Mouse (Mus musculus) forebrain, embryonic 15.5 days (tissue): ENCODE measurements around the gene BC052040. TPM values are rescaled to one million over a fixed set of nuclear protein-coding genes. Genes with fewer than 3 reads are reported as not detected.
A peak's percentile ranks its signal among the peaks of the same experiment; 100 is the strongest.

ENCODE experiments used
- ATAC-seq: fragments of 200-750 bp; cut with Nextera tagmentation; replicated peaks from 2 replicates; pipeline ENCODE4 v1.8.0; 2017; ENCODE audit warnings: mild to moderate bottlenecking, moderate TSS enrichment, moderate library complexity
- H3K27ac ChIP-seq: fragments of 300-500 bp; sonication (generic); replicated peaks from 2 replicates; pipeline ENCODE4 v1.5.1; 2015; ENCODE audit warnings: mild to moderate bottlenecking, inconsistent platforms
- H3K27me3 ChIP-seq: fragments of 300-500 bp; sonication (generic); 2 replicates; pipeline ENCODE4 v1.6.1; 2015; ENCODE audit warnings: inconsistent platforms
- H3K36me3 ChIP-seq: fragments of 300-500 bp; sonication (generic); 2 replicates; pipeline ENCODE4 v1.6.1; 2015; ENCODE audit warnings: mild to moderate bottlenecking, inconsistent platforms
- H3K4me1 ChIP-seq: fragments of 300-500 bp; sonication (generic); 2 replicates; pipeline ENCODE4 v1.6.1; 2015; ENCODE audit warnings: inconsistent platforms
- H3K4me2 ChIP-seq: fragments of 300-500 bp; sonication (generic); replicated peaks from 2 replicates; pipeline ENCODE4 v1.6.1; 2015; ENCODE audit warnings: mild to moderate bottlenecking, inconsistent platforms
- H3K4me3 ChIP-seq: fragments of 300-500 bp; sonication (generic); 2 replicates; pipeline ENCODE4 v1.5.1; 2015; ENCODE audit warnings: mild to moderate bottlenecking, inconsistent platforms
- H3K9ac ChIP-seq: fragments of 300-500 bp; sonication (generic); replicated peaks from 2 replicates; pipeline ENCODE4 v1.6.1; 2015; ENCODE audit warnings: mild to moderate bottlenecking, inconsistent platforms
- H3K9me3 ChIP-seq: fragments of 300-500 bp; sonication (generic); 2 replicates; pipeline ENCODE4 v1.6.1; 2016; ENCODE audit warnings: inconsistent platforms
- WGBS: fragments of 180-500 bp; shearing (Covaris S2); methylation state at CpG from one replicate; pipeline ENCODE4 v1.1.7; 2015; ENCODE audit warnings: mixed read lengths; 5-methylcytosine and 5-hydroxymethylcytosine counted together
- polyA plus RNA-seq: library from polyadenylated mRNA; unstranded; fragments of >200 nt; fragmentation: Nextera tagmentation; extraction: Ambion mirVana; gene quantifications from 2 replicates; pipeline ENCODE4 v1.2.1, GENCODE M21; 2015

BC052040 gene
- 16.3 and 17.1 TPM in 2 replicates for polyA plus RNA-seq

- Histone ChIP-seq H3K4me2 (peak within 1 kb of the TSS; percentile 63), H3K27ac (peak within 1 kb of the TSS; percentile 90), H3K27me3 (no peaks in the 10 kb centered on the region), H3K9me3 (no peaks in the 10 kb centered on the region), H3K4me3 (peak within 1 kb of the TSS; percentile 86), H3K36me3 (no peaks in the 10 kb centered on the region), H3K4me1 (peaks cover 32% of the 10 kb centered on the region), H3K9ac (peak within 1 kb of the TSS; percentile 76)
- 0% methylated on average over 41 of the region's 41 CpGs for WGBS
- peak; percentile 98 for ATAC-seq
These were observed at the start of gene BC052040 for GRCm38 (mm10) chr2:115581241-115581988. TSS of gene BC052040 (plus strand) at chr2:115581716.

GRCm38 (mm10) chr2:115538009-115538690 is 43.4 kb upstream of the BC052040 start:
- Histone ChIP-seq H3K9ac (no peak overlapping the region), H3K4me3 (no peak overlapping the region), H3K27me3 (no peaks in the 10 kb centered on the region), H3K4me2 (0 out of 2 replicates have a peak overlapping the region, but pooled peaks have one; percentile 3), H3K9me3 (no peaks in the 10 kb centered on the region), H3K36me3 (no peaks in the 10 kb centered on the region), H3K4me1 (peaks cover 15% of the 10 kb centered on the region), H3K27ac (peak overlapping the region; percentile 46)
- peak; percentile 68 for ATAC-seq
- WGBS, result 47% methylated on average over 13 of the region's 13 CpGs

- H3K27me3 ChIP-seq, result no peaks in the 10 kb centered on the region
- peak; percentile 41; the same call in 1 of the 2 replicates for ATAC-seq
- no peaks in the 10 kb centered on the region for H3K9me3 ChIP-seq
- WGBS, result 46% methylated on average over 5 of the region's 5 CpGs
- H3K4me2 ChIP-seq, result no peak overlapping the region
- H3K4me1 ChIP-seq, result peaks cover 15% of the 10 kb centered on the region
- no peaks in the 10 kb centered on the region for H3K36me3 ChIP-seq
- H3K9ac ChIP-seq, result no peak overlapping the region
- H3K4me3 ChIP-seq, result no peak overlapping the region
- H3K27ac ChIP-seq, result peak overlapping the region; percentile 46
These were observed 42.7 kb upstream of the BC052040 start for GRCm38 (mm10) chr2:115538691-115539283.

GRCm38 (mm10) chr2:115539731-115540130 is 41.8 kb upstream of the BC052040 start:
- Histone ChIP-seq H3K4me1 (peaks cover 15% of the 10 kb centered on the region), H3K9me3 (no peaks in the 10 kb centered on the region), H3K27me3 (no peaks in the 10 kb centered on the region), H3K4me3 (no peak overlapping the region), H3K4me2 (no peak overlapping the region), H3K9ac (no peak overlapping the region), H3K27ac (no peak overlapping the region), H3K36me3 (no peaks in the 10 kb centered on the region)
- no peak for ATAC-seq
- WGBS, result 94% methylated on average over 5 of the region's 5 CpGs

GRCm38 (mm10) chr2:115542401-115543123 is 39.0 kb upstream of the BC052040 start:
- WGBS, result 78% methylated on average over 11 of the region's 11 CpGs
- no peak for ATAC-seq

GRCm38 (mm10) chr2:115543212-115543611 is 38.3 kb upstream of the BC052040 start:
- WGBS, result 90% methylated on average over 4 of the region's 4 CpGs
- ATAC-seq, result no peak
- Histone ChIP-seq H3K4me2 (no peak overlapping the region), H3K36me3 (no peaks in the 10 kb centered on the region), H3K27ac (no peak overlapping the region), H3K9ac (no peak overlapping the region), H3K4me3 (no peak overlapping the region), H3K9me3 (no peaks in the 10 kb centered on the region), H3K4me1 (peaks cover 8% of the 10 kb centered on the region), H3K27me3 (no peaks in the 10 kb centered on the region)

More at GRCm38 (mm10) chr2:115542401-115543123, 39.0 kb upstream of the BC052040 start:
- no peak overlapping the region for H3K4me2 ChIP-seq
- H3K36me3 ChIP-seq, result no peaks in the 10 kb centered on the region
- no peak overlapping the region for H3K9ac ChIP-seq
- no peaks in the 10 kb centered on the region for H3K27me3 ChIP-seq
- no peak overlapping the region for H3K4me3 ChIP-seq
- H3K27ac ChIP-seq, result no peak overlapping the region
- H3K9me3 ChIP-seq, result no peaks in the 10 kb centered on the region
- peaks cover 14% of the 10 kb centered on the region for H3K4me1 ChIP-seq

GRCm38 (mm10) chr2:115551901-115552300 is 29.6 kb upstream of the BC052040 start:
- H3K9me3 ChIP-seq, result no peaks in the 10 kb centered on the region
- 83% methylated on average over 3 of the region's 3 CpGs for WGBS
- no peak overlapping the region for H3K9ac ChIP-seq
- H3K4me2 ChIP-seq, result no peak overlapping the region
- H3K36me3 ChIP-seq, result no peaks in the 10 kb centered on the region
- H3K4me1 ChIP-seq, result no peaks in the 10 kb centered on the region
- no peak overlapping the region for H3K27ac ChIP-seq
- ATAC-seq, result no peak
- H3K27me3 ChIP-seq, result no peaks in the 10 kb centered on the region
- H3K4me3 ChIP-seq, result no peak overlapping the region

GRCm38 (mm10) chr2:115562155-115562827 is 19.2 kb upstream of the BC052040 start:
- H3K36me3 ChIP-seq, result no peaks in the 10 kb centered on the region
- 93% methylated on average over 3 of the region's 3 CpGs for WGBS
- no peak overlapping the region for H3K4me3 ChIP-seq
- no peak overlapping the region for H3K9ac ChIP-seq
- ATAC-seq, result no peak
- no peaks in the 10 kb centered on the region for H3K27me3 ChIP-seq
- no peaks in the 10 kb centered on the region for H3K9me3 ChIP-seq
- no peaks in the 10 kb centered on the region for H3K4me1 ChIP-seq
- H3K4me2 ChIP-seq, result no peak overlapping the region
- no peak overlapping the region for H3K27ac ChIP-seq

GRCm38 (mm10) chr2:115563436-115564093 is 18.0 kb upstream of the BC052040 start:
- H3K4me3 ChIP-seq, result no peak overlapping the region

GRCm38 (mm10) chr2:115571996-115572395 is 9.5 kb upstream of the BC052040 start:
- WGBS, result 82% methylated on average over 1 of the region's 1 CpGs
- Histone ChIP-seq H3K27me3 (no peaks in the 10 kb centered on the region), H3K4me3 (no peak overlapping the region), H3K9me3 (no peaks in the 10 kb centered on the region), H3K36me3 (no peaks in the 10 kb centered on the region), H3K4me2 (no peak overlapping the region), H3K4me1 (no peaks in the 10 kb centered on the region), H3K27ac (no peak overlapping the region), H3K9ac (no peak overlapping the region)
- ATAC-seq, result no peak

More at GRCm38 (mm10) chr2:115563436-115564093, 18.0 kb upstream of the BC052040 start:
- no peaks in the 10 kb centered on the region for H3K27me3 ChIP-seq
- no peaks in the 10 kb centered on the region for H3K9me3 ChIP-seq
- H3K4me2 ChIP-seq, result no peak overlapping the region
- no peaks in the 10 kb centered on the region for H3K36me3 ChIP-seq
- WGBS, result 64% methylated on average over 6 of the region's 6 CpGs
- no peaks in the 10 kb centered on the region for H3K4me1 ChIP-seq
- no peak overlapping the region for H3K9ac ChIP-seq
- ATAC-seq, result no peak
- H3K27ac ChIP-seq, result no peak overlapping the region

- Histone ChIP-seq H3K9me3 (no peaks in the 10 kb centered on the region), H3K4me1 (peaks cover 9% of the 10 kb centered on the region), H3K4me2 (no peak overlapping the region), H3K27me3 (no peaks in the 10 kb centered on the region), H3K4me3 (no peak overlapping the region), H3K27ac (no peak overlapping the region), H3K36me3 (no peaks in the 10 kb centered on the region), H3K9ac (no peak overlapping the region)
- no peak for ATAC-seq
- WGBS, result 80% methylated on average over 5 of the region's 5 CpGs
These were observed 6.7 kb upstream of the BC052040 start for GRCm38 (mm10) chr2:115574802-115575201.
